Mouse (Mus musculus) large intestine, adult 2 months (tissue): ENCODE measurements around the gene Setd5. TPM values are rescaled to one million over a fixed set of nuclear protein-coding genes. Genes with fewer than 3 reads are reported as not detected.

ENCODE experiments used
- DNase-seq: peaks from one replicate; pipeline ENCODE4 v3.0.0-alpha.2; 2012; ENCODE audit warnings: low read depth, low spot score
- WGBS: fragments of 180-500 bp; shearing (Covaris S2); methylation state at CpG from one replicate; pipeline ENCODE4 v1.1.7; 2018; 5-methylcytosine and 5-hydroxymethylcytosine counted together
- polyA plus RNA-seq: library from polyadenylated mRNA; depleted of rRNA; stranded (reverse); fragments of >200 nt; gene quantifications from 2 replicates; pipeline ENCODE4 v1.2.3, GENCODE M21; 2012

Gene Setd5
- polyA plus RNA-seq, 1 experiment = 23.2 TPM

DNA sequence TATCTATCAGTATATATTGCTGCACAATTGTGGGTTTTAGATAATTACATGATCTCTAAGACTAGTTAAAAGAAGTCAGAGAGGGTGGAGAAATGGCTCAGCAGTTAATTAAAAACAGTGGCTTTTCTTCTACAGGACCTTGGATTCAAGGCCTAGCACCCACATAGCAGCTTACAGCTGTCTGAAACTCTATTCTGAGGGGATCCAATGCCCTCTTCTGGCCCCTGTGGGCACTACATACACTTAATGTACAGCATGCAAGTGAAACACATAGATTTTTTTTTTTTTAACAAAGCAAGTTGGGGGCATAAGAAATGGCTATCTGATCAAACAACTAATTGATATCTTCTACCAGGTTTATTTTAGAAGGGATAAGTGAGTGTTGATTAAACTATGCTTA, 26.6 kb downstream of the Setd5 start:
- DNase-seq = no peak

DNA sequence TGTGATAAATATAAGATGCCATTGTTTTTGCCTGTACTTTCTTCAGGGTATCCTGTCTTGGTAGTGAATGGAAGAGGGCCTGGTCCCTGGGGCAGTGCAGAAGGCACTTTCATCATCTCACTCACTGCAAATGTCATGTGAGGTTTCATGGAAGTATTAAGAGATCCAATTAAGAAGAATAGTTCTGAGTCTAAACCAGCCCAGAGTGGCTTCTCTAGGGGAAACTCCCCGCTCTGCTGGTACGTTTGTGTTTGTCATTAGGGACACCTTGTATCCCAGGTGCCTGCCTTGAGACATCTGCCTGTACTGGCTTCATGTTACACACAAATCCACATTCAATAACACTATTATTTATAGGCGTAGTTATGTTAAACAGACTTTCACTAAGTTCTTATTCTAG, 32.2 kb downstream of the Setd5 start:
- no peak for DNase-seq

GRCm38 (mm10) chr6:113109956-113110355, 32.8 kb downstream of the Setd5 start:
- 70% methylated on average over 7 of the region's 7 CpGs for WGBS
- no peak for DNase-seq

More for the DNA sequence above, 32.2 kb downstream of the Setd5 start:
- 83% methylated on average over 3 of the region's 3 CpGs for WGBS

GRCm38 (mm10) chr6:113120806-113121205, 43.6 kb downstream of the Setd5 start:
- no peak for DNase-seq
- 87% methylated on average over 10 of the region's 10 CpGs for WGBS

- 74% methylated on average over 2 of the region's 2 CpGs for WGBS
- DNase-seq = no peak
Observed at GRCm38 (mm10) chr6:113133360-113133759, 56.2 kb downstream of the Setd5 start.

DNA sequence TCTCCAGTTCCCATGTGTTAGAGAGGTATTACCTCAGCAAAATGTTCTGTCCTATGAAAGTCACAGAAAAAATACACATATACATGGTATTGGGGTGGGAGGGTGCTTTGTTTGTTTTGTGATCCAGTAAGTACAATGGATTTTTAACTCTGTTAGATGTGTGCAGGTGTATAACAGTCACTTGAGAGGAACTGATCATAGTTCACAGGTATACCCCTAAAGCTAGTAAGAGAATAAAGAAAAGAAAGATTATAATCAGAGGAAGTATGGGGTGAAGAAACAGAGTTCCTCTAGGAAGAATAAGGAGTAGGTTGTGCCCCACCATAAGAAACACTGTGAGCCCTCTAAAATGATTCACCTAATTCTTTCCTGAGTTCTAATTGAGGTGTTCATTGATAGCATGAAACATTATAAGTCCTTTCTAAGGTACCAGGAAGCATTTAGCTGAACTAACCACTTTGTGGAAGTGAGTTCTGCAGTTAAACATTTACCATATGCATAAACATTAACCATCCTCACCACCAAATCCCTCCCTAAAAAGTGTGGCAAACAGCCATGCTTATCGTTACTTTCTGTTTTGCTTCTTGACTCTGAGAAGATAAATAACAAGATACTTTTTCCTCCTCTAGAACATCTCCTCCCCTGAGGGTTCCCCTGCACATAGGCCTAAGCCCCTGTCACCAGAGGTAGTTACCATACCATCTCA, 64.4 kb downstream of the Setd5 start:
- WGBS = 11% methylated on average over 1 of the region's 1 CpGs
- DNase-seq = peak; percentile 85

DNA sequence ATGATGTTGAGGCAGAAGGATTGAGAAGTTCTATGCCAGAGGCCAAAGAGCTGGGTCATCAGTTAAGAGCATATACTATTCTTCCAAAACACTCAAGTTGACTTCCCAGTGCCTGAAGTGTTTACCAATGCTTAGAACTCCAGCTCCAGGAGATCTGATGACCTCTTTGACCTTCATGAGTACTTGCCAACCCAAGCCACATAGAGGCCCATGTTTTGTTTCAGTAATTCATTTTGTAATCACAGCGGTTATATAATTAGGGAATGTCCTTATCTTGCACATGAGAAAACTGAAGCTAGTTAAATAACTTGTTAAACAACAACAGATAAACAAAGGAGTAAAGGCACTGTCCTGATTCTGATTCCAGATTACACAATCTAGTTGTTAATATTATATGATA, 67.6 kb downstream of the Setd5 start:
- 74% methylated on average over 1 of the region's 1 CpGs for WGBS
- no peak for DNase-seq

DNA sequence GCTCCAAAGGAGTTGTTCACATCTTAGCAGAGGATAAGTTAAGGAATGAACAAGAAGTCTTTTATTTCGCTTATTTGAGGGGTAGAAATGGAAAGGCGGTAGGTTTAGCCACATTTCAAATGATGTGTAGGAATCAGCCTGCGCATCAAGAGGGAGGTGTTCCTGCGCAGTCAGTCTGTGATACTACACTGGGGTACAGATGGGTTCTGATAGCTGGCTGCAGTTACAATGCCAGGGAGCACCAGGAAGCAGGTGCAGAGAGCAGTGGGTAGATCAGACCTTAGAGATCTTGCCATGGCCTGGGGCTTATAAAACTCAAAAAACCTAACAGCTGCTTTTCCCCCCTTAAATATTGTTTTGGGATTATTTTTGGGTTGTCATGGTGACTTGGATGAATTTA, 68.1 kb downstream of the Setd5 start:
- no peak for DNase-seq
- WGBS = 96% methylated on average over 4 of the region's 4 CpGs

- no peak for DNase-seq
- 98% methylated on average over 8 of the region's 8 CpGs for WGBS
Observed at GRCm38 (mm10) chr6:113154071-113154470, 76.9 kb downstream of the Setd5 start.

- DNase-seq = no peak
- WGBS = 86% methylated on average over 6 of the region's 6 CpGs
Observed at GRCm38 (mm10) chr6:113154886-113155285, 77.7 kb downstream of the Setd5 start.

- 68% methylated on average over 4 of the region's 4 CpGs for WGBS
- DNase-seq = no peak
Observed at GRCm38 (mm10) chr6:113156064-113156463, 78.9 kb downstream of the Setd5 start.

- no peak for DNase-seq
- 95% methylated on average over 10 of the region's 10 CpGs for WGBS
Observed at GRCm38 (mm10) chr6:113160106-113160505, 82.9 kb downstream of the Setd5 start.

DNA sequence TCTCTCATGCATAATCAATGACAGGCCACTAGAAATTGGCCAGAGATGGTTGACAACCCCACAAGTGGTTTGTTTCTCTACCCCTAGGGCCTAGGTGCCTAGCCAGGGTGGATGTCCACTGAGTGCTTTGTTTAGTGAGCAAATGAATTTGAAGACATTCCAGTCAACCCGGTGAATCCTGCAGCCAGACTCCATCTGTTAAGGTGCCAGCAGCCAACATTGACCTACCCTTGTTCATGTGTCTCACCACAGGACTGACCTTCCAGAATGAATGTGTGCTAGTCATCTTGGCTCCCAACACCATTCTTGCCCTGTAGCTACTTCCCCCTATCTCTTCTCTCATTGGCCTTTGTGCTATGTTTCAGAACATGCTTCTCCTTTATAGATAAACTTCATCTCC, 84.8 kb downstream of the Setd5 start:
- WGBS = 91% methylated on average over 1 of the region's 1 CpGs
- no peak for DNase-seq

DNA sequence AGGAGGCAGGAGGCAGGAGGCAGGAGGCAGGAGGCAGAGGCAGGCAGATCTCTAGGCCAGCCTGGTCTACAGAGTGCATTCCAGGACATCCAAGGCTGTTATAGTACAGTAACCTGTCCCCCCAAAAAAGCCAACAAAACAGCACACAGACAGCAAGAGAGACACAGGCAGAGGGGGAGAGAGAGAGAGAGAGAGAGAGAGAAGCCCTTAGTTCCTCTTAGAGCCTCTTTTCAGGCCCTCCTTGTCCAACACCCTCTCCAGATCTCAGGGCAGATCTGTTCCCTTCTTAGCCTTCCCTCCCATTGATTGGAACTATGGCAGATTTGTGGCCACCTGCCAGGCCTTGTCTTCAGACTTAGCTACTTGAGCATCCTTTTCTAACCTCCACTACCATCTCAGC, 86.3 kb downstream of the Setd5 start:
- DNase-seq = no peak

- DNase-seq = peak; percentile 64
- 31% methylated on average over 17 of the region's 17 CpGs for WGBS
Observed at GRCm38 (mm10) chr6:113166661-113167251, 89.6 kb downstream of the Setd5 start.

DNA sequence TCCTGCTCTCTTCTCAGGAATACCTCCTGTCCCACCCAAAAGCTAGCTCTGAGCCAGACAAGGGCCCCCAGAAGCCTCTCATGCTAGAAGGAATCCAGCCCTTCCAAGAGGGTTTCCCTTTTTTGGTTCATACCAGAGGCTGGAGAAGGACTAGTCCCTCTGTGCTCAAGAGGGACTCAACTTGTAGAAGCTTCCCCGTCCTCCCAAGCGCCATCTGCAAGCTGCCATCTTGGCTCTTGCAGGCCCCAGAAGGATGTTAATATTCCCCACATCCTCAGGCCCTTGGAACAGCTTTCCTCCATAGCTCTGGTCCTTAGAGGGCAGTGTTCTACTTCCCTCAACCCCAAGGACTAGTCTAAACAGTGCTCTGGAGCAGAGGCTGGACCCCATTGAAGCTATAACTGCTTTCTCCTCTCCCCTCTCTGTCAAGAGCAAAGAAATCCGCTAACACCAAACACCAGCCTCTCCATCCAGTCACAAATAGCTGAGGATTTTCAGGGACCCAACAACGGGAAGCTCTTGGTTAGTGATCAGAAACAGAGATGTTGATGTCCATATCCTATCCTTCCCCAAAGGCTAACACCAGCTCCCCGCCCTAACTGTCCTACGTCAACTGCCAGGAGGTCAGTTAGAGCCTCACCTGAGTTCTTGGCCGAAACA, 91.3 kb downstream of the Setd5 start:
- 89% methylated on average over 7 of the region's 7 CpGs for WGBS
- DNase-seq = no peak

DNA sequence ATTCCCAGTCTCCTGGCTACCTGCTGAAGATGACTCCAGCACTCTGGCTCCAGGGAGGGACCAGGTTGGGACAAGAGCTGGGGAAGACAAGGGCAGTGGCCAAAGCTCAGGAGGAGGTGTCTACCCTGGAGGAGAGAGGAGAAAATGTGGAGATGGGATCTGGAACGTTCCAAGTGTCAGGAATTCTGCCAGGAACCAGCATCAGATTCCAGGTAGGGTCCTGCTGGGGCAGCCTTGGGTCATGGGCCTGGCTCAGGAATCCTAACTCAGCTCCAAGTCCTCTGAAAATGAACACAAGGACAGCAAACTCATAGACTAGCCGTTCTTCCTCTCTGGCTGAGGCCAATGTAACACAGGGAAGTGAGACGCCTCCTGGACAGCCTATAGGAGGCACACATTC, 92.7 kb downstream of the Setd5 start:
- DNase-seq = no peak
- WGBS = 52% methylated on average over 3 of the region's 3 CpGs

DNA sequence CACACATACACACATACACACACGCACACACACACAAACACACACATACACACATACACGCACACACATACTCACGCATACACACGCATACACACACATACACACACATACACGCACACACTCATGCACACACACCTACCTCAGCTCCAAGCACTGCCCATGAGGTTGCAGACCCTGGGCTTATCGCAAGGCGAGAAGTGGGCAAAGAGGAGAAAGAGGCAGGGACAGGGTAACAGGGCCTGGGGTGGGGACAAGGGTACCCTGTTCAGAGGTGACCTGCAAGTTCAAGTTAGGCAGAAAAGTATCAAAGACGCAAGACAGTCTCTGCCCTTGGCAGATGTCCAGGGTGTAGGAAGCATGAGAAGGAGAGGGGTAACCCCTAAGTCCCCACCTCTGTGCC, 93.5 kb downstream of the Setd5 start:
- WGBS = 90% methylated on average over 8 of the region's 8 CpGs
- no peak for DNase-seq

GRCm38 (mm10) chr6:113172011-113172410, 94.8 kb downstream of the Setd5 start:
- DNase-seq = no peak

GRCm38 (mm10) chr6:113172568-113172967, 95.4 kb downstream of the Setd5 start:
- DNase-seq = no peak
- 71% methylated on average over 1 of the region's 1 CpGs for WGBS

DNA sequence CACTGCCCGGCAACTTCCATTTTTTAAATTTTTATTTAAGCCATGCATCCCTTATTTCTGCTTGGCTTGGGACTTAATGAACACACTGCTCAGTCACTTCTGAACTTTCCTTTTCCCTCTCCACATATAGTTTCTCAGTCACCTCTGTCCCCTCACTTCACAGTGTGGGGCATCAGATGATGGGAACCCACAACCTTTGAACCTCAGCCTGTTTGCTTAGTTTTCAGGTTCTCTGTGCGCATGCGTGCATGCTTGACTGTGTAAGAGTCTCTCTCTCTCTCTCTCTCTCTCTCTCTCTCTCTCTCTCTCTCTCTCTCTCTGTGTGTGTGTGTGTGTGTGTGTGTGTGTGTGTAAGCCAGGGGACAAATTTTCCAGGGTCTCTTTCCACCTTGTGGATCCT, 98.3 kb downstream of the Setd5 start:
- 61% methylated on average over 3 of the region's 3 CpGs for WGBS

More for the DNA sequence above, 98.3 kb downstream of the Setd5 start:
- no peak for DNase-seq
